Mouse (Mus musculus): ENCODE results near the gene Gadl1.
A peak's percentile ranks its signal among the peaks of the same experiment; 100 is the strongest.

The Gadl1 gene

GRCm38 (mm10) chr9:116087263-116087662 is 178.0 kb downstream of the Gadl1 start:
- no peak for DNase-seq (ENCODE audit: low spot score in 2 of 2)

GRCm38 (mm10) chr9:116087880-116088279 is 178.6 kb downstream of the Gadl1 start:
- DNase-seq (ENCODE audit: low spot score in 2 of 2) = peak in 1 of 2 experiments; percentile 26

- DNase-seq (ENCODE audit: low spot score in 2 of 2) = no peak
Observed at GRCm38 (mm10) chr9:116088912-116089311, 179.7 kb downstream of the Gadl1 start.

- no peak for DNase-seq (ENCODE audit: low spot score in 2 of 2)
Observed at GRCm38 (mm10) chr9:116090296-116090695, 181.0 kb downstream of the Gadl1 start.

- no peak for DNase-seq (ENCODE audit: low spot score in 2 of 2)
Observed at GRCm38 (mm10) chr9:116091101-116091841, 182.0 kb downstream of the Gadl1 start.

GRCm38 (mm10) chr9:116091921-116092320 is 182.7 kb downstream of the Gadl1 start:
- DNase-seq (ENCODE audit: low spot score in 2 of 2) = no peak

GRCm38 (mm10) chr9:116098724-116099595 is 189.7 kb downstream of the Gadl1 start:
- DNase-seq (ENCODE audit: low spot score in 2 of 2) = no peak

- no peak for DNase-seq (ENCODE audit: low spot score in 2 of 2)
Observed at GRCm38 (mm10) chr9:116099596-116099993, 190.3 kb downstream of the Gadl1 start.

GRCm38 (mm10) chr9:116100015-116100414 is 190.8 kb downstream of the Gadl1 start:
- DNase-seq (ENCODE audit: low spot score in 2 of 2) = no peak

- DNase-seq (ENCODE audit: low spot score in 2 of 2) = no peak
Observed at GRCm38 (mm10) chr9:116101842-116102241, 192.6 kb downstream of the Gadl1 start.

GRCm38 (mm10) chr9:116104770-116105169 is 195.5 kb downstream of the Gadl1 start:
- no peak for DNase-seq (ENCODE audit: low spot score in 2 of 2)

GRCm38 (mm10) chr9:116108729-116109128 is 199.5 kb downstream of the Gadl1 start:
- no peak for DNase-seq (ENCODE audit: low spot score in 2 of 2)

- no peak for DNase-seq (ENCODE audit: low spot score in 2 of 2)
Observed at GRCm38 (mm10) chr9:116111149-116111970, 202.1 kb downstream of the Gadl1 start.

GRCm38 (mm10) chr9:116114339-116114738 is 205.1 kb downstream of the Gadl1 start:
- DNase-seq (ENCODE audit: low spot score in 2 of 2) = no peak

GRCm38 (mm10) chr9:116115875-116116274 is 206.6 kb downstream of the Gadl1 start:
- no peak for DNase-seq (ENCODE audit: low spot score in 2 of 2)

- DNase-seq (ENCODE audit: low spot score in 2 of 2) = no peak
Observed at GRCm38 (mm10) chr9:116118332-116118872, 209.1 kb downstream of the Gadl1 start.

GRCm38 (mm10) chr9:116119990-116120389 is 210.7 kb downstream of the Gadl1 start:
- no peak for DNase-seq (ENCODE audit: low spot score in 2 of 2)

GRCm38 (mm10) chr9:116121472-116121871 is 212.2 kb downstream of the Gadl1 start:
- no peak for DNase-seq (ENCODE audit: low spot score in 2 of 2)

GRCm38 (mm10) chr9:116122544-116122943 is 213.3 kb downstream of the Gadl1 start:
- no peak for DNase-seq (ENCODE audit: low spot score in 2 of 2)

GRCm38 (mm10) chr9:116122969-116123589 is 213.8 kb downstream of the Gadl1 start:
- no peak for DNase-seq (ENCODE audit: low spot score in 2 of 2)
